Mouse (Mus musculus) limb, embryonic 11.5 days (tissue): ENCODE measurements around the gene Rab17. TPM values are rescaled to one million over a fixed set of nuclear protein-coding genes. Genes with fewer than 3 reads are reported as not detected.

Experiments
- ATAC-seq: fragments of 200-750 bp; cut with Nextera tagmentation; 2 replicates; pipeline ENCODE4 v1.8.0; 2017; ENCODE audit warnings: low read depth; ENCODE audit not compliant: insufficient number of reproducible peaks, low FRiP score, low TSS enrichment
- DNase-seq: peaks from one replicate; pipeline ENCODE4 v3.0.0-alpha.2; 2015; ENCODE audit warnings: low spot score
- H3K27ac ChIP-seq: fragments of 300-500 bp; sonication (generic); replicated peaks from 2 replicates; pipeline ENCODE4 v1.5.1; 2014; ENCODE audit warnings: low read depth, mild to moderate bottlenecking, low read length
- H3K27me3 ChIP-seq: fragments of 300-500 bp; sonication (generic); 2 replicates; pipeline ENCODE4 v1.6.1; 2014; ENCODE audit warnings: mild to moderate bottlenecking, low read length, mixed read lengths; ENCODE audit not compliant: control insufficient read depth, insufficient read depth
- H3K36me3 ChIP-seq: fragments of 300-500 bp; sonication (generic); 2 replicates; pipeline ENCODE4 v1.6.1; 2014; ENCODE audit warnings: mild to moderate bottlenecking, low read length, moderate library complexity, mixed read lengths; ENCODE audit not compliant: control insufficient read depth, insufficient read depth
- H3K4me1 ChIP-seq: fragments of 300-500 bp; sonication (generic); 2 replicates; pipeline ENCODE4 v1.6.1; 2014; ENCODE audit warnings: low read length, mixed read lengths; ENCODE audit not compliant: control insufficient read depth, insufficient read depth
- H3K4me2 ChIP-seq: fragments of 300-500 bp; sonication (generic); 2 replicates; pipeline ENCODE4 v1.6.1; 2014; ENCODE audit warnings: low read depth, mild to moderate bottlenecking, moderate library complexity; ENCODE audit not compliant: severe bottlenecking
- H3K4me3 ChIP-seq: fragments of 300-500 bp; sonication (generic); 2 replicates; pipeline ENCODE4 v1.5.1; 2014; ENCODE audit warnings: low read depth, low read length
- H3K9ac ChIP-seq: fragments of 300-500 bp; sonication (generic); 2 replicates; pipeline ENCODE4 v1.6.1; 2014; ENCODE audit warnings: mild to moderate bottlenecking, low read length
- H3K9me3 ChIP-seq: fragments of 300-500 bp; sonication (generic); 2 replicates; pipeline ENCODE4 v1.6.1; 2016; ENCODE audit warnings: low read length; ENCODE audit not compliant: control insufficient read depth
- WGBS: fragments of 180-500 bp; shearing (Covaris S2); extraction: QIAGEN DNeasy Blood & Tissue Kit; methylation state at CpG from one replicate; pipeline ENCODE4 v1.1.7; 2014; 5-methylcytosine and 5-hydroxymethylcytosine counted together
- polyA plus RNA-seq: library from polyadenylated mRNA; unstranded; fragments of >200 nt; fragmentation: Nextera tagmentation; extraction: Ambion mirVana; gene quantifications from 2 replicates; pipeline ENCODE4 v1.2.1, GENCODE M21; 2014

Gene Rab17
- polyA plus RNA-seq, 1 experiment from 2014 or later = 1.0 TPM

GRCm38 (mm10) chr1:91008147-91008682, 38.8 kb upstream of the Rab17 start:
- no peak overlapping the region for H3K4me3 ChIP-seq
- WGBS = 89% methylated on average over 11 of the region's 14 CpGs
- no peak overlapping the region for H3K9ac ChIP-seq
- no peak overlapping the region for H3K27ac ChIP-seq
- H3K9me3 ChIP-seq = no peaks in the 10 kb centered on the region
- no peaks in the 10 kb centered on the region for H3K27me3 ChIP-seq
- DNase-seq (no peak), ATAC-seq (no peak)
- H3K4me1 ChIP-seq = peaks cover 6% of the 10 kb centered on the region
- H3K36me3 ChIP-seq = no peaks in the 10 kb centered on the region
- no peak overlapping the region for H3K4me2 ChIP-seq

GRCm38 (mm10) chr1:91006708-91007107, 37.2 kb upstream of the Rab17 start:
- Histone ChIP-seq H3K4me3 (no peak overlapping the region), H3K36me3 (no peaks in the 10 kb centered on the region), H3K27ac (no peak overlapping the region), H3K9me3 (no peaks in the 10 kb centered on the region), H3K4me1 (no peaks in the 10 kb centered on the region), H3K27me3 (no peaks in the 10 kb centered on the region), H3K9ac (no peak overlapping the region), H3K4me2 (no peak overlapping the region)
- DNase-seq = no peak
- WGBS = 87% methylated on average over 9 of the region's 9 CpGs
- no peak for ATAC-seq

- no peak overlapping the region for H3K27ac ChIP-seq
- no peak overlapping the region for H3K4me2 ChIP-seq
- no peak overlapping the region for H3K9ac ChIP-seq
- no peaks in the 10 kb centered on the region for H3K4me1 ChIP-seq
- ATAC-seq (no peak), DNase-seq (no peak)
- no peaks in the 10 kb centered on the region for H3K36me3 ChIP-seq
- no peaks in the 10 kb centered on the region for H3K27me3 ChIP-seq
- no peak overlapping the region for H3K4me3 ChIP-seq
- no peaks in the 10 kb centered on the region for H3K9me3 ChIP-seq
- WGBS = 69% methylated on average over 5 of the region's 5 CpGs
These were observed 36.6 kb upstream of the Rab17 start for GRCm38 (mm10) chr1:91006037-91006436.

GRCm38 (mm10) chr1:91003522-91004253, 34.2 kb upstream of the Rab17 start:
- Histone ChIP-seq H3K9me3 (no peaks in the 10 kb centered on the region), H3K27ac (no peak overlapping the region), H3K9ac (no peak overlapping the region), H3K36me3 (no peaks in the 10 kb centered on the region), H3K4me1 (peaks cover 8% of the 10 kb centered on the region; the same call in 1 of the 2 replicates), H3K27me3 (no peaks in the 10 kb centered on the region), H3K4me3 (no peak overlapping the region), H3K4me2 (no peak overlapping the region)
- DNase-seq (no peak), ATAC-seq (no peak)
- 84% methylated on average over 8 of the region's 8 CpGs for WGBS

- Histone ChIP-seq H3K27ac (no peak overlapping the region), H3K4me2 (no peak overlapping the region), H3K4me3 (no peak overlapping the region), H3K4me1 (peaks cover 8% of the 10 kb centered on the region), H3K36me3 (no peaks in the 10 kb centered on the region), H3K9ac (no peak overlapping the region), H3K9me3 (no peaks in the 10 kb centered on the region), H3K27me3 (no peaks in the 10 kb centered on the region)
- DNase-seq (no peak), ATAC-seq (no peak)
- WGBS = 93% methylated on average over 3 of the region's 3 CpGs
These were observed 33.2 kb upstream of the Rab17 start for GRCm38 (mm10) chr1:91002641-91003040.

GRCm38 (mm10) chr1:91001871-91002539, 32.5 kb upstream of the Rab17 start:
- WGBS = 94% methylated on average over 3 of the region's 3 CpGs
- no peak overlapping the region for H3K4me2 ChIP-seq
- no peak overlapping the region for H3K27ac ChIP-seq
- no peak for DNase-seq
- peaks cover 8% of the 10 kb centered on the region for H3K4me1 ChIP-seq
- no peak for ATAC-seq
- no peaks in the 10 kb centered on the region for H3K27me3 ChIP-seq
- no peaks in the 10 kb centered on the region for H3K36me3 ChIP-seq
- H3K9ac ChIP-seq = no peak overlapping the region
- H3K4me3 ChIP-seq = no peak overlapping the region
- no peaks in the 10 kb centered on the region for H3K9me3 ChIP-seq

GRCm38 (mm10) chr1:91001101-91001500, 31.6 kb upstream of the Rab17 start:
- WGBS = 82% methylated on average over 3 of the region's 3 CpGs
- no peak for ATAC-seq
- Histone ChIP-seq H3K4me3 (no peak overlapping the region), H3K9me3 (no peaks in the 10 kb centered on the region), H3K27me3 (no peaks in the 10 kb centered on the region), H3K4me2 (no peak overlapping the region), H3K9ac (no peak overlapping the region), H3K36me3 (no peaks in the 10 kb centered on the region), H3K4me1 (peaks cover 8% of the 10 kb centered on the region), H3K27ac (no peak overlapping the region)
- DNase-seq = no peak

- H3K4me3 ChIP-seq = no peak overlapping the region
- DNase-seq (no peak), ATAC-seq (no peak)
- H3K4me2 ChIP-seq = peak overlapping the region; percentile 98
- no peak overlapping the region for H3K27ac ChIP-seq
- WGBS = 64% methylated on average over 10 of the region's 10 CpGs
- no peaks in the 10 kb centered on the region for H3K27me3 ChIP-seq
- no peak overlapping the region for H3K9ac ChIP-seq
- no peaks in the 10 kb centered on the region for H3K36me3 ChIP-seq
- no peaks in the 10 kb centered on the region for H3K9me3 ChIP-seq
- peaks cover 8% of the 10 kb centered on the region for H3K4me1 ChIP-seq
These were observed 30.6 kb upstream of the Rab17 start for GRCm38 (mm10) chr1:90999911-91000601.
